In the genomic region with DNA sequence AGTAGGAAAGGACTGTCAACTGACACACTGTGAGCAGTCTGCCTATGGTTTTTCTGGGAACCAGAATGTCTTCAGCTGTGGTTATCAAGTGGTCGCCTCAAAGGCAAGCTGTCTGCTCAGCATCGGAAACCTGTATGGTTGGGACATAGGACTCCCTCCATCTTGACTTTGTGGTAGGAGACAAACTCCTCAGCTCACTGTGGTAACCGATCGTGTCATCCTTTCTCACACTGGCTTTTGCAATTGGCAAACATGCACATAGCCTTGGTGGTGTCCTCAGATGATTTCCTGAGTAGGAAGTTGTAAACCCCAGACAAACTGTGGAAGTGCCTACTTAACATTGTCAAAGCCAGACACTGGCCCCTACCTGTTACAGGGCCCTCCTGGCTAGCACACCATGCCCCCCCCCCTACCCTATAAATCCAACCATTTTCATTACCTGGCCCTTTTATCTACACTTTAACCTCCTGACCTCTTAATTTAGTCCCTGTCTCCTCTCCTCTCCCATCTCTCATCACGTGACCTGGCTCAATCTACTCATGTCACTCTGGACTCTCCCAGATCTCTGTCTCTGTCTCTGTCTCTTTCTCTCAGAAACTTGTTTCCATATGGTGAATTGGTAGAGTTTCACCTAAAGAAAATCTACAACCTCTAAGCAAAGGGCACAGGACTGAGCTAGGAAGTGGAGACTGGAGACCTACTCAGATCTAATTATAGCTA, we compare ENCODE assay signal across 28 mouse cellular contexts. TPM values are rescaled to one million over a fixed set of nuclear protein-coding genes. Genes with fewer than 3 reads are reported as not detected.
DNase-seq lines count a peak whose midpoint lies in the region; ATAC-seq and TF ChIP-seq lines count a peak whose summit lies in the region.
"Had no signal": no experiment of that assay in that cellular context is flagged by ENCODE, and none has a peak within 500 bp of the region (broad histone marks: within the 10 kb centered on the region; RNA-seq: fewer than 3 reads in every experiment).

No protein-coding gene starts in this region.

- no peaks in the 10 kb centered on the region for H3K9me3 ChIP-seq in liver, embryonic 11.5 days (ENCODE audit: control insufficient read depth, low read length)
- H3K9me3 ChIP-seq in MEL (replicated peaks; ENCODE audit: insufficient read depth, low read length) = no peaks in the 10 kb centered on the region
- no peaks in the 10 kb centered on the region for H3K9me3 ChIP-seq in forebrain, postnatal 0 days (ENCODE audit: low read length)
- H3K9me3 ChIP-seq: embryonic facial prominence, embryonic 15.5 days; G1E; heart, embryonic 12.5 days; hindbrain, embryonic 10.5 days; hindbrain, embryonic 15.5 days had no signal

- no peaks in the 10 kb centered on the region for H3K36me3 ChIP-seq in liver, adult 2 months (ENCODE audit: control insufficient read depth, insufficient read depth, low read length)
- no peaks in the 10 kb centered on the region for H3K36me3 ChIP-seq in liver, embryonic 11.5 days (ENCODE audit: control insufficient read depth, insufficient read depth, low read length)
- H3K36me3 ChIP-seq in MEL (ENCODE audit: control insufficient read depth in 1 of 2, insufficient read depth in 2 of 2, low read length in 2 of 2) (peaks cover 0 to 8% of the 10 kb centered on the region in 2 experiments; a peak in 2 of 4 replicates), myocyte (ENCODE audit: control insufficient read depth, insufficient read depth) (no peaks in the 10 kb centered on the region)
- no peaks in the 10 kb centered on the region for H3K36me3 ChIP-seq in forebrain, postnatal 0 days (ENCODE audit: insufficient read depth)
- H3K36me3 ChIP-seq: embryonic facial prominence, embryonic 15.5 days; G1E; heart, embryonic 12.5 days; hindbrain, embryonic 10.5 days; hindbrain, embryonic 15.5 days had no signal

- no peaks in the 10 kb centered on the region for H3K4me1 ChIP-seq in liver, adult 2 months (ENCODE audit: control insufficient read depth, insufficient read depth, low read length)
- peaks cover 3% of the 10 kb centered on the region for H3K4me1 ChIP-seq in liver, embryonic 11.5 days (replicated peaks; ENCODE audit: control insufficient read depth, insufficient read depth, low read length)
- peaks cover 13 to 18% of the 10 kb centered on the region in 2 experiments for H3K4me1 ChIP-seq in MEL (ENCODE audit: control insufficient read depth in 1 of 2, insufficient read depth in 2 of 2, low read length in 2 of 2)
- no peaks in the 10 kb centered on the region for H3K4me1 ChIP-seq in forebrain, postnatal 0 days (ENCODE audit: insufficient read depth)
- H3K4me1 ChIP-seq: embryonic facial prominence, embryonic 15.5 days; heart, embryonic 12.5 days; hindbrain, embryonic 10.5 days; hindbrain, embryonic 15.5 days had no signal

- H3K9ac ChIP-seq in liver, adult 2 months (ENCODE audit: low read depth, low read length) = no peak overlapping the region
- H3K9ac ChIP-seq in liver, embryonic 11.5 days (ENCODE audit: low read depth, low read length) = no peak overlapping the region
- no peak overlapping the region for H3K9ac ChIP-seq in MEL (ENCODE audit: control insufficient read depth, low read depth, low read length, poor library complexity, severe bottlenecking)
- H3K9ac ChIP-seq in forebrain, postnatal 0 days = no peak overlapping the region
- H3K9ac ChIP-seq: embryonic facial prominence, embryonic 15.5 days; heart, embryonic 12.5 days; hindbrain, embryonic 15.5 days had no signal

- no peak for TF ChIP-seq CTCF in liver, adult 2 months (IDR thresholded peaks at IDR 0.05; ENCODE audit: low read depth, low read length)
- no peak for TF ChIP-seq CTCF in MEL (IDR thresholded peaks at IDR 0.05 in 2 of 3, conservative IDR thresholded peaks at IDR 0.05 in 1 of 3; ENCODE audit: control insufficient read depth in 1 of 3, insufficient read depth in 1 of 3, low read depth in 2 of 3, low read length in 3 of 3, poor library complexity in 1 of 3, severe bottlenecking in 1 of 3)
- no peak for TF ChIP-seq CTCF in forebrain, postnatal 0 days (IDR thresholded peaks at IDR 0.05; ENCODE audit: low read depth)

- no peak for TF ChIP-seq POLR2A in liver, adult 2 months (IDR thresholded peaks at IDR 0.05; ENCODE audit: extremely low read depth, insufficient read depth, low read length)
- TF ChIP-seq POLR2A in MEL (IDR thresholded peaks at IDR 0.05; ENCODE audit: control insufficient read depth in 1 of 2, insufficient read depth in 1 of 2, low read depth in 1 of 2, low read length in 2 of 2, poor library complexity in 1 of 2) (no peak), myocyte (IDR thresholded peaks at IDR 0.05; ENCODE audit: insufficient read length, low read depth) (no peak)

- TF ChIP-seq RAD21 in MEL (IDR thresholded peaks at IDR 0.05; ENCODE audit: low read depth, low read length) = no peak

- TF ChIP-seq EP300 in MEL (IDR thresholded peaks at IDR 0.05; ENCODE audit: low read depth in 1 of 2, low read length in 2 of 2) = no peak

- 84% methylated on average over 5 of the region's 5 CpGs for WGBS in liver, adult 2 months
- 51% methylated on average over 5 of the region's 5 CpGs for WGBS in liver, embryonic 11.5 days
- WGBS in forebrain, postnatal 0 days = 92% methylated on average over 5 of the region's 5 CpGs

- no peak overlapping the region for H3K4me2 ChIP-seq in liver, embryonic 11.5 days
- no peak overlapping the region for H3K4me2 ChIP-seq in myocyte (ENCODE audit: low read depth)
- no peak overlapping the region for H3K4me2 ChIP-seq in forebrain, postnatal 0 days (ENCODE audit: low read depth)
- H3K4me2 ChIP-seq: embryonic facial prominence, embryonic 15.5 days; heart, embryonic 12.5 days; hindbrain, embryonic 15.5 days had no signal

- intact Hi-C loops in left cerebral cortex, postnatal 10 days (cut with DNase I) = no loop called here

- no peaks in the 10 kb centered on the region; the same call in 1 of the 2 replicates for H3K27me3 ChIP-seq in liver, adult 2 months (ENCODE audit: control insufficient read depth, insufficient read depth, low read length)
- H3K27me3 ChIP-seq in liver, embryonic 11.5 days (replicated peaks; ENCODE audit: control insufficient read depth, insufficient read depth, low read length) = peaks cover 8% of the 10 kb centered on the region
- H3K27me3 ChIP-seq in MEL (ENCODE audit: control insufficient read depth in 1 of 2, insufficient read depth in 2 of 2, low read length in 2 of 2) (no peaks in the 10 kb centered on the region), myocyte (ENCODE audit: control insufficient read depth, insufficient read depth, insufficient read length) (peaks cover 12% of the 10 kb centered on the region)
- peaks cover 26% of the 10 kb centered on the region for H3K27me3 ChIP-seq in forebrain, postnatal 0 days (ENCODE audit: insufficient read depth, low read length)

- no peak overlapping the region for H3ac ChIP-seq in myocyte (ENCODE audit: control insufficient read depth, insufficient read length)

- H3K27ac ChIP-seq in liver, adult 2 months (replicated peaks; ENCODE audit: insufficient read depth, low read depth, low read length) = no peak overlapping the region
- H3K27ac ChIP-seq in liver, embryonic 11.5 days (ENCODE audit: low read depth, low read length) = no peak overlapping the region
- H3K27ac ChIP-seq in MEL (ENCODE audit: control insufficient read depth, low read depth, low read length) = no peak overlapping the region
- no peak overlapping the region for H3K27ac ChIP-seq in forebrain, postnatal 0 days (ENCODE audit: low read depth, low read length)
- H3K27ac ChIP-seq: embryonic facial prominence, embryonic 15.5 days; hindbrain, embryonic 10.5 days; hindbrain, embryonic 15.5 days had no signal

- DNase-seq in liver, adult 2 months (ENCODE audit: extremely low read depth, low read depth, low spot score) = peak; percentile 4
- no peak for DNase-seq in liver, embryonic 11.5 days (ENCODE audit: low spot score)
- no peak for DNase-seq in MEL (ENCODE audit: low read depth, low spot score)
- no peak for DNase-seq in forebrain, postnatal 0 days
- DNase-seq in embryo, embryonic 10.5 days (ENCODE audit: low spot score) = no peak
- no peak for DNase-seq in left cerebral cortex, postnatal 10 days (ENCODE audit: extremely low spot score in 1 of 2, low spot score in 2 of 2)
- DNase-seq: adrenal gland, postnatal 10 days; cerebellum, adult 11-12 months; cerebellum, adult 9-10 months; cerebellum, postnatal 36 days; embryo, embryonic 11 days; gastrocnemius, postnatal 14 days had no signal

- no peaks in the 10 kb centered on the region for H3K79me2 ChIP-seq in liver, adult 2 months (ENCODE audit: control insufficient read depth, insufficient read depth, low read length)
- H3K79me2 ChIP-seq in MEL (ENCODE audit: control insufficient read depth, insufficient read depth, low read length, poor library complexity) = no peaks in the 10 kb centered on the region
- no peaks in the 10 kb centered on the region for H3K79me2 ChIP-seq in myocyte (ENCODE audit: control insufficient read depth, insufficient read depth)

- no peak overlapping the region for H3K4me3 ChIP-seq in liver, adult 2 months (ENCODE audit: insufficient read depth, low read depth, low read length)
- no peak overlapping the region for H3K4me3 ChIP-seq in liver, embryonic 11.5 days (ENCODE audit: low read depth, low read length)
- H3K4me3 ChIP-seq in MEL (ENCODE audit: control insufficient read depth in 1 of 2, insufficient read depth in 1 of 2, low read depth in 2 of 2, low read length in 2 of 2) (no peak overlapping the region), myocyte (no peak overlapping the region)
- H3K4me3 ChIP-seq in forebrain, postnatal 0 days (ENCODE audit: low read depth, low read length) = no peak overlapping the region
- H3K4me3 ChIP-seq: embryonic facial prominence, embryonic 15.5 days; heart, embryonic 12.5 days; hindbrain, embryonic 10.5 days; hindbrain, embryonic 15.5 days had no signal

- no peak for ATAC-seq in liver, embryonic 11.5 days (replicated peaks; ENCODE audit: low FRiP score)
- ATAC-seq in granulocyte monocyte progenitor cell, adult 5-6 weeks (replicated peaks; ENCODE audit: poor library complexity, severe bottlenecking) = peak; percentile 97
- no peak for ATAC-seq in forebrain, postnatal 0 days
- ATAC-seq: activated CD4-positive, CD25-positive, alpha-beta regulatory T cell, adult 4 months; forebrain, embryonic 16.5 days; intestine, embryonic 16.5 days had no signal

RNA-seq across cellular contexts. Expression of gene B4galnt2, which starts 6.7 kb away (rescaled TPM):
- total RNA-seq in liver, adult 2 months (2014; rRNA removed) = 0.37 TPM in 1 of 2 replicates, not detected in the other
- polyA plus RNA-seq in liver, adult 2 months (2012; rRNA removed) = not detected in 2 replicates
- 0.34 and 0.51 TPM in 2 replicates for polyA plus RNA-seq in liver, embryonic 11.5 days (2014; fragmentation: Nextera tagmentation; extraction: Ambion mirVana)
- 0.15 and 0.16 TPM in 2 replicates for total RNA-seq in MEL (2012; rRNA removed)
- polyA plus RNA-seq in MEL (2012; ENCODE audit: insufficient read depth in 1 of 2, insufficient read length in 2 of 2, low read depth in 1 of 2, low replicate concordance in 2 of 2, missing spikeins in 1 of 2) = 1 to 10 TPM in 1 of 2 experiments, not detected in 1; 4.5 TPM
- total RNA-seq in granulocyte monocyte progenitor cell, adult 5-6 weeks (2014; fragmentation: Nextera tagmentation) = not detected in 2 replicates
- not detected in 2 replicates for total RNA-seq in granulocyte monocyte progenitor cell, adult 5-6 weeks (2017)
- 0.14 TPM for polyA plus RNA-seq in myocyte (2012; fragmentation: generic; extraction: Trizol)
- total RNA-seq in forebrain, postnatal 0 days (2014; rRNA removed) = not detected in 2 replicates
- not detected in 2 replicates for polyA plus RNA-seq in forebrain, postnatal 0 days (2015; fragmentation: Nextera tagmentation; extraction: Ambion mirVana)
- not detected for total RNA-seq in left cerebral cortex, postnatal 10 days (2021)
- total RNA-seq: adrenal gland, postnatal 10 days; gastrocnemius, adult 18-20 months; gastrocnemius, postnatal 14 days; heart, adult 8-10 months; heart, postnatal 25 days had no signal
- polyA plus RNA-seq: brain, embryonic 14.5 days; embryonic facial prominence, embryonic 11.5 days; forebrain, embryonic 11.5 days; forebrain, embryonic 16.5 days; G1E; hindbrain, embryonic 15.5 days had no signal
